Mouse (Mus musculus) cerebellum, postnatal 10 days (tissue): ENCODE data around the gene Ercc1.

Experiments used
- DNase-seq, 2 experiments: peaks; one replicate each; pipeline ENCODE4 v3.0.0; 2021; ENCODE audit warnings: mixed read lengths in 2 of 2

Gene Ercc1

DNA sequence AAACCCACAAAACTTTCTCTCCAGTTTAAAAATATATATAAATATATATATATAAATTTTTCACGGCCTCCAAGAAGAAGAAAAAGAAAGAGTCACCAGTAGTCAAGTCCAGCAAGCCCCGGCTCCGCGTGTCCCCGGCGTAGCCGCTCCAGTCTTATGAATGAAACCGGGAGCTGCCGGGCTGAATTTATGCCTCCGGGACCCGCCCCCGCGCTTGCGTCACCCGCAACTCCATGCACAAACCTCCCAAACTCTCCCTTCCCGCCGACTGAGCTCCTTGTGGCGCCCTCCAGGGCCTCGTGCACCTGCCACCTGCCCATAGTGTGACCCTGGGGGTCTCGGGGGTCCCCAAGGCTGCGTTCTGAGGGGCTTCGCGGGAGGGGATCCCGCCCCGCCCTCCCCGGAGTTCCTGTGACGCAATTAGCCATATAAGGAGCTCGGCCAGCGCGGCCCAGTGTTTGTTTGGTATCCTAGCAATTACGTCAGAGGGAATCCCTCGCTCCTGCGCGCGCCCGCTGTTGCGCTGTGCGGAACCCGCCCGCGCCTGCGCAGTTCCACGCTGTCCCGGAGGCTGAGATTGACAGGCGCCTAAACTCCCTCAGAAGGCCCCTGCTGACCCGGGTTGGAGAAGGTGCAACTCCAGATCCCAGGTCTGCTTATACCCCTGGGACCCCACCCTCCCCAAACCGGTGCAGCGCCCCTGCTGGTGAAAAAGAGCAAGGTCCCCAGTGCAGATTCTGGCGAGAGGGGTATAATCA, 34.5 kb upstream of the Ercc1 start, which contains the start of gene Fosb:
TSS of gene Fosb (minus strand) at position 168 of the 758 bp plus-strand sequence.
- peak; percentile 98 for DNase-seq

DNA sequence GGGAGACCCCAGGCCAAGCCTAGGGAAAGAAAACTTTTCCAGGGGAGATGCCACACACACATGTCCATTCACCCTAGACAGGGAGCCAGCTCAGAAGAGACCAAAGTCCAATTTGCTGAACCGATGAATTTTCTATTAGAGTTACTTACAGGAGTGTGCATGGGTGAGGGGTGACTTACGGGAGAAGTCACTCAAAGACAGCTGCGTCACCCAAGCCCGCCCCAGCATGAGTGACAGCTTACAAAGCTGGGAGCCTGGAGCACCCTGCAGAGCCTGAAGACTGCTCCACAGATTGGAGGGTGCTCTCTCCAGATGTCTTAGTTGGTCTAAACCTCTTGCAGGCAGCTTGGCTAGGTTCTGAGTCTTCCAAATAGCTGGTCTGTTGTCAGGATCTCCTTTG, 32.6 kb upstream of the Ercc1 start:
- DNase-seq: no peak

DNA sequence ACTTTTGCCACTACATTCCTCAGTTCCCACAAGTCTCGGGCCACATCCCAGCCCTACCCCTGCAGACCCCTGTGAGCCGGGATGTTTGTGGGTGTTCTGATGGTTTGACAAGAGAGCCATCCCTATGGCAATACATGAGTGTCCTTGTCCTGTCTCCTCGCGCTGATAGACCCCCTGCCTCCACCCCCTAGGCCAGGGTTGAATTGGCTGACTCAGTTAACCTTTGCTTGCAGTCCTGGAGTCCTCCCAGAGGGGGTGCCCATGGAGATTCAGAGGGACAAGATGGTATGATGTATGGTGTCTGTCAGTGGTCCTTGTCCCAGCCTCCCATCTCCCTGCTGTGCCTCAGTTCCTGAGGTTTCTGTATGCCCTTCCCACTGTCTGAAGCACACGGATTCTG, 30.5 kb upstream of the Ercc1 start:
- DNase-seq: no peak

DNA sequence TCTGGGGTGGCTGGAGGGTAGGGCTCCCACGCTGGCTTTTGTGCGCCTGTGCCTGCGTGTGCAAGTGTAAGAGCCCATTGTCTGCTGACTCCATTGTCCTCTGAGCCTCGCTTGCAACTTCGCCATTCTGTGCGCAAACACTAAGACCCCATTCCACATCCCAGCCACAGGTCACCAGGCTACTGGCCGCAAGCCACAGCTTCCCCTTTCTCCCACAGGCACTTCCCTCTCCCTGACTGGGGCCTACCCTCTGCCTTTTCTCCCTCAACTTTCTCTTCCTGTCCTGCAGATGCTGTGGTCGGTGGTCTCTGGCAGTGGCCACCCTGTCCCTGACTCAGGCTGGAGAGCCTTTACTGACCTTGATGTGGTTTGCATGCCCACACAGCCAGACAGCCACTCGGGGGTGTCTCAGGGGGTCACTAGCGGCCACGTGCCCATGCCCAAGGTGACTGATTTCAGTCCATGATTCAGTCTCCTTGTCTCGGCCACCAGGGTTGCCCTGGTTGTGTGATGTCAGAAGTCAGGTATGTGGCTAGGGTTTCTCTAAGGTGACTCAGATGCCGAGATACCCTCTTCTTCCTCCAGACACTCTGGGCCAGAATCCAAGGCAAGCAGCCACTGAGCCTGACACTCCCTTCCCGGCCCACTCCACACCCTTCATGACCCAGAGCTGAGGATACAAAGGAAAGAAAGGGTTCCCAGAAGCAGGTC, 28.0 kb upstream of the Ercc1 start:
- DNase-seq: no peak

DNA sequence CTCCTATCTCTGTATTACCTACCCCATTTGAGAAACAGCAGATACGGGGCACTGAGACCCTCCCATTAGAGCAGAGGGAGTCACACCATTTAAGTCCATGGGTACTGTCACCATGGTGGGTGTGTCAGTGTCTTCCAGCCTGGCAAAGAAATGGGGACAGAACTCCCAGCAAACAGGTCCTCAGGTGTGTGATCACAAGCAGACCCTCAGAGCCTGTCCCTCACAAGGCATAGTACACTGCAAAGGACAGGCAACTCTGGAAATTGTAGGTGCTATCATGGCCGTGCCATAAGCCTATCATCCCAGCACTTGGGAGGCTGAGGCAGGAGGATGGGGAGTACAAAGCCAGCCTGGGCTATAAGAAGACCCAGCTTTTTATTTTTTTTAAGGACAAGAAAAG, 26.4 kb upstream of the Ercc1 start:
- DNase-seq: no peak

DNA sequence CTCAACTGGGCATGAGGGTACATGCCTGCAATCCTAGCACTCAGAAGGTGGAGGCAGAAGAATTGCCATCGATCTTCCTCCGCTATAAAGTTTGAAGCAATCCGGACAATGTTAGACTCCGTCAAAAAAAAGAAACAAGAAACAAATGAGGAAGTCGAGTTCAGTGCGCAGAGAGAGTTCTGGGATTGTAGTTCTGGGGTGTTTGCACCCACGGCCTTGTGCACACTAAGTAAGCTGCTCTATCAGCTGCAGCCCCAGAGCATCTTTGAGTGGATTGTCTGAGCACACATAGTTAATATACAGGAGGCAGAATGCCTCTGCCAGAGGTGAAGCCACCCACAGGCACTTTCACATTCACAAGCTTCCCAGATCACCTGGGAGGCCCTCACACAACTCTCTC, 25.9 kb upstream of the Ercc1 start:
- no peak for DNase-seq

DNA sequence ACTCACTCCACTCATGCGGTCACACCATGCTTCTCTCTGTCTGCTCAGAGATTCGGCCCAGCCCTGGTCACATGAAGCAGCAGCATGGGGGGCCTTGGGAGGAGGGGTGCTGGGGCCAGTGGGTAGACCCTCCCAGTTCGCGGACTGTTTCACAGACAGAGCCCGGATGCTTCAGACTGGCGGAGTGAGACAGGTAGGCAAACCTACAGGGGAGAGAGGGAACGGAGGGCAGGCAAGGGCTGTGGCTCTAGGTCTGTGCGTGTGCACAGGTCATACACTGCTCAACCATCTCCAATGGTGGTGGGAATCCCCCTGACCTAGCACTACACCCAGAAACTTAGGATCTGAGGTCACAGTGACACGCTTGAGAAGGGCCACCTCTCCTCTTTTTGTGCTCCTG, 25.1 kb upstream of the Ercc1 start:
- peak; percentile 41 to 43 for DNase-seq

DNA sequence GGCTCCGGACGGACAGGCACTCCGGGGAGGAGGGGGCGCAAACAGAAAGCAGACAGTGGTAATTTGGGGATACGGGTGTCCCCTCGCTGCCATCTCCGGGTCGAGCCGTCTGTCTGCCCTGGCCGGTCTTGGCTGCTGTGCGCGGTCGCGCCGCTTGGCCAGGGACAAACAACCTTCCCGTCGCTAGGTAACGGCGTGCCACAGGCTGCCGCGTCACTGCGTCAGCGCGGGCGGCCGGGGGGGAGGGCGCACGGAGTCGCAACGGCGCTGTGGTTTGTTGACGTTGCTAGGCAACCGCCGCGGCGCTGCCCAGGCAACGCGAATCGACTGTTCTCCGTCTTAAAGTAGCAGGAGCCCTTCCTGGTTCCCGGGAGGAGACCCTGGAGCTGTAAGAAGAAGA, 24.7 kb upstream of the Ercc1 start:
- peak; percentile 97 to 98 for DNase-seq

DNA sequence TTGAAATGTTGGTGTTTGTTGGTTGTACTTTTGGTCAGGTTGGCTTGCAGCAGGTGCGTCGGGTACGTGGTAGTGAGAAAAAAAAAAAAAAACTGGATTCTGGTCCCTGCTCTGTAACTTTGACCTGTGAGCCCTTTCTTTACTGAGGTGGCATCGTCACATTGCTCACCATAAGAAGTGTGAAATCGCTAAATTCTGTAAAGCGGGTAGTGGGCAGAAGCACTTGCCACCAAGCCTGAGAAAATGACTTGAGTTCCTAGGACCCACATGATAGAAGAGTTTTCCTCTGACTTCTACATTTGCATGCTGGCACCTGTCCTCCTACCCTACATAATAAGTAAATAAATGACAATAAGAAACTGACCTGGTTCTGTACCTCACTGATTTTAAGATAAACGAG, 23.9 kb upstream of the Ercc1 start:
- DNase-seq: no peak

DNA sequence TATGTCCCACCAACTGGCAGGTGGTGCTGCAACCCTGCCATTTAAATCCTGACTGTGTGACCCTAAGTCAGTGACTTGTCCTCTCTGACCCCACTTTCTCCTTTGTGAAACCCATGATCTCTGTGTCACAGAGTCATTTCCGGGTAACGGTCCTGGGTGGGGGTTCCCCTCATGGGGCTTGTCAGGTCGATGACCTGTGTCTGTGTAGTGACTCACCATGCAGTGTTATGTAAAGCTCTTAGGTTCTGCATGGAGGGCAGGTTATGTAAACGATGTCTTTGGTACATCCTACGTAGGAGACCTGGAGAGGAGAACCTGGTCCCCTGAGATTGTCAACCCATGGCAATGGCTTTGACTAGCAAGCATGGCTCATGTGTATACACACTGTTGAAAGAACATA, 23.1 kb upstream of the Ercc1 start:
- DNase-seq: no peak

DNA sequence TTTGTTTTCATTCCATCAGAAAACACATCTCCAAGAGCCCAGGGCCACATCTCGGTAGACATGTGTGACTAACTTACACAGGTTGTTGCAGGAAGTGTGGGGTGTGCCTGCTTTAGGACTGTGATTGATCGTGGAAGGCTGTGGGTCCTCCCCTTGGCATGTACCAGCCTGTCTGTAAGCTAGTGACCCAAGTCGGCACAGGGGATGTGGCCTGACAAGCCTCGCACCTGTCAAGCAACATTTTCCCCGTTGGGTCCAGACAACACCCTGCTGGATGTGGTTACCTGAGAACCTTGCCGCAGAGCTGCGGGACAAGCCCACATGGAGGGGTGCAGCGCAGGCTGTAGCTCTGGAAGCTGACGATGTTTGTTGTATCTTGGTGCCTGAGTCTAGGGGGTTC, 22.1 kb upstream of the Ercc1 start:
- DNase-seq: no peak

DNA sequence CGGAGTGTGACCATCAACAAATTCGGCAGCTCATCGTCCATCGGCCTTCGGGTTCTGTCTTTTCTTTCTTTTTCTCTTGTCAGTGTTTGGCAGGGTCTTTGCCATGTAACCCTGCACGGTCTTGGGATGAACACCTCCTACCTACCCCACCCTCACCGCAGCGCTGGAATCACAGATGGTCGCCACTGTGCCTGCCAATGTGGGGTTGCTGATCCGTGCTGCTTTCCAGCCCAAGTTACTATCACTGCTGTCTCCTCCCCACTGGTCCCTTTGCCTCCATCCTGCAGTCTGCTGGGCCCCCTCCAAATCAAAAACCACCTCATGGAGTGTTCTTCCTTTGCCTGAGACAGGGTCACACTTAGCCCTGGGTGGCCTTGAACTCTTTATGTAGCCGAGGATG, 20.4 kb upstream of the Ercc1 start:
- DNase-seq: peak in 1 of 2 experiments; percentile 58

DNA sequence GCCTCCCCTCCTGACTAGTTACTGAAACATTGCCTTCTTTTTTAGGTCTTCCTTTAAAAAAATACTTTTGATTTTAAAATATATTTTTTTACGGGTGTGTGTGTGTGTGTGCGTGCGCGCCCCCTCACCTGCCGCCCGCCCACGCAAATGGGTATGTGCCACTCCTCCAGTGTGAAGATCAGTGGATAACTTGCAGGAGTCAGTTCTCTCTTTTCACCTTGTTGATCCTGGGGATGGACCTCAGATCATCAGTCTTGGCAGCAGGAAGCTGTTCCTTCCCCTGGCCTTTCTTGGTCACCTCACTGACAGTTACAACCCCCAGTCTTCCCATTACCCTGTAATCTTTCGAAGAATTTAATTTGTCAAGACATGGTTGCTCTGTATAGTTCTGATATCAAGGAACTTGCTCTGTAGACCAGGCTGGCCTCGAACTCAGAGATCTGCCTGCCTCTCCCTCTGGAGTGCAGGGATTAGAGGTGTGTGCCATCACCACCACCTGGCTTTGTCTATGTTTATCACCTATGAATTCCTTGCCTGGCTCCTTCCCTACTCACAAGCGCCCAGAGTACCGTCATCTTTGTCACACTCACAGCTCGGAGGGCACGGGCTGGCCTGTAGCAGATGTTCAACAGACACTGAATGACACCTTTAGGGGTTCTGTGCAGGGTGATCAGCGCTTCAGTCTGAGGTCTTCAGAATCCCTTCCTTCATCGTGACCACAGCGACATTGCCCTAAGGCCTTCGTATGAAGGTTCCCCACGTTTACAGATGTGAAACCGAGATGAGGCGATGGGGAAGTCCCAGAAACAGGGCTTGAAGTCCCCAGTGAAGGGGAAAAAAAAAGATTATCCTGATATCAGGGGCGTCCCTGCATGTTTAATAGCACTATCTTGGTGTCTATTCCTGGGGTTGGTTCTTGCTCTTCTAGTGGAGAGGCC, 19.0 kb upstream of the Ercc1 start:
- DNase-seq: no peak

DNA sequence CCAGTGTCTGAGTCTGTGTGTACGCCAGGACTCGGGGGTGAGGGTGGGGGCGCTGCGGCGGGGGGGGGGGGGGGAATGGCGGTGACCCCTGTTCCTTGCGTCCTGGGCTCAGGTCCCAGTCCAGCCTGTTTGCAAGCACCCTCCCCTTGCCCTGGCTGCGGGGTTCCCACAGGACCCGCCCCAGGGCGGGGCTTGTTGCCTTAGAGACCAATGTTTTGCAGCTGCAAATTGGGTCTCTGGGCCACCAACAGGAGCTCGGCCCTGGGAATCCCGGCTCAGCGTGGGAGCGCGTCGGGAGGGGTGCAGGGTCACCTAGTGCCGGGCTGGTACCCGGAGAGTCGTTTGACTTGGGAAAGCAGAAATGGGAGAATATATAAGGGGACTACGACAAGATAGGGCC, 18.2 kb upstream of the Ercc1 start:
- peak; percentile 59 to 79 for DNase-seq

DNA sequence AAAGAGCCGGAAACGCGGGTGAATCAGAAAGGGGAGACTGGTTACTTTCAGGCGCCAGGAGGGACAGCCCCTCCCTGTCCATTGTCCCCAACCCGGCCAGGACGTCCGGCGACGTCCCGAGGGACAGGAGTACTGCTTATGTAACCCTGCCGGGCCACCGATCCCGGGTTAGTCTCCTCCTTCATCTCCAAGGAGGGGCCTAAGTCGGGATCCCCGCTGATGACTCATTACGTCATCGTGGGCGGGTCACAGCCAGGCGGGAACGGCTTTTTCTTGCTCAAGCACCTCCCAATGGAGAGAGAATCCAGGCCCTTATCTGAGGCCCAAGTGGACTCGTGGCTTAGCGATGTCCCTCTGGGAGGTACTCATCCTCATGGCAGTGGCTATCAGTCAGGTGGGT, 17.4 kb upstream of the Ercc1 start:
- DNase-seq: peak; percentile 80 to 84

DNA sequence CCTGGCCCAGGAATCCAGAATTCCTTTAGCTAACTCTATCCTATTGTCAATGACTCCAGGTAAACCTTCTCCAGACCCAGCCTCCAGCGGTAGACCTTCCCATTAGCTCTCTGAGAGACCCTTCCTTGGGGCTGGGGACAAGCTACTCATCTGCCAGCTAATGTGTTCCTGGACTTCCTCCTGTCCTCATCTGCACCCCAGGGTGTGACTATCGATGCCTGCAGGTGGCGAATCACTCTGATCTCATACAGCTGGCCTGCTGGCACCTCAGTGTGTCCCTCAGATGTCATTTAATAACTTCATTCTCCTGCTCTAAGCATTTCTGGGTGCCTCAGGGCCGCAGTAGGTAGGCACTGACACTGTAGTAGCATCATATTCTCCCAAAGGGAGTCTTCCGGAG, 16.8 kb upstream of the Ercc1 start:
- no peak for DNase-seq

DNA sequence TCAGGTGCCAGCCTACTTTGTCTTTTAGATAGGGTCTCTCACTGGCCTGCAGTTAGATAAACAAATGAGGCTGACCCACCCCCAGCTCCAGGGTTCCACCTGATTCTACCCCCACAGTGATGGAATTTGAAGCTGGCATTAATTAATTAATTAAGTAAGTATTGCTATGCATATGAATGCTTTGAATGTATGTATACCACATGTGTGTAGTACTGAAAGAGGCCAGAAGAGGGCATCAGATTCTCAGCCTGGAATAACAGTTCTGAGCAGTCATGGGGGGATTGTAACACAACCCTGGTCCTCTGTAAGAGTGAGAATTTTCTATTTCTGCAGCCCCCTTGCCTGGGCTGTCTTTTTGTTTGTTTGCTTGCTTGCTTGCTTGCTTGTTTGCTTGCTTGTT, 16.2 kb upstream of the Ercc1 start:
- peak in 1 of 2 experiments; percentile 49 for DNase-seq

DNA sequence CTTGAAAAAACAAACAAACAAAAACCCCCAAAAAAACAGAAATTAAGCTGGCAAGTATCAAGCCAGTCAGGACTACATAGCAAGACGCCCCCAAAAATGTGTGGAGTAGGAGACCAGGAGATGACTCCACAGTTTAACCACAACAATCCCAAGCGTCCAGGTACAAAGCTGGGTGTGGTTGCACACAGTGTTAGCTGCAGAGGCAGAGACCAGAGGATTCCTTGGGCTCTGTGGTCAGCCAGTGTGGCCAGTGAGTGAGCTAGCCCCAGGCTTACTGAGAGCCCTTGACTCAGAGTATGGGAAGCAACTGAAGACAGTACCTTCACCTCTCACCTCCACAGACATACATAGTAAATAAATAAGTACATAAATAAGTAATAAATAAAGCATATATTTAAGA, 12.7 kb upstream of the Ercc1 start:
- no peak for DNase-seq

DNA sequence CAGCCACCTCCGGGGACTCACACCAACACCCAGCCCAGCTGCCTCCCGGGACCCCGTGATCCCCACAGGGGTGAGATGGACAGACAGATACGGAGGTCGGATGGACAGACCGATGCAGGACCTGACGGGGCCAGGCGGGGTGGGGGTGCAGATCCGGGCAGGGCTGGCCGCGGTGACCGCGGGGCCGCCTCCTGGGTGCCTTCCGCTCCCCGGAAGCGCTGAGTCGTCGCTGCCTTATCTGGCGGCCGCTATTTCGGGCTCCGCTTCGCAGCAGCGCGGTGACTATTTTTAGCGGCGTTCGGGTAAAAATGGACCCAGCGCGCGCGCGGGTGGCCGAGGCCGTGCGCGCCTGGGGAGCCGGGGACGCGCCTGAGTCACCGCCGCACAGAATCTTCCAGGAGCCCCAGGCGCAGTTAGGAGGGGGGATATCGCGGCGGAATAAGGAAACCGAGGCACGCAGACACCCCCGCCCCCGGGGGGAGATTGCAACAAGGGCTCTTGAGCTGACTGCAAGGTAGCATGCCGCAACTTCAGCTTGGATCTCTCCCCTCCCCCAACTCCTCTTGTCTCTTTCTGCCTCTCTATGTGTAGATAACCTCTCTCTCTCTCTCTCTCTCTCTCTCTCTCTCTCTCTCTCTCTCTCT, 11.7 kb upstream of the Ercc1 start:
- peak; percentile 81 for DNase-seq

DNA sequence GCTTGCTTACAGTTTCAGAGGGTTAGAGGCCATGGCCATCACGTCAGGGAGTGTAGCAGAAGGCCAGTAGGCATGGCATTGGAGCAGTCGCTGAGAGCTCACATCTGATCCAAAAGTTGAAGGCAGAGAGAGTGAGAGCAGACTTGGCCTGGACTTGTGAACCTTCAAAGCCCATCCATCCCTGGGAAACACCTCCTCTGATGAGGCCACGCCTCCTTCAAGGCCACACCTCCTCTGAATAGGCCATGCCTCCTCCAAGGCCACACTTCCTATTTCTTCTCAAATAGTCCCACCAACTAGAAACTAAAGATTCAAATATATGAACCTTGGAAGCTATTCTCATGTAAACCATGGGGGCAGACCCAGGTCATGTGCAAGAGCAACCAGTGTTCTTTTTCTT, 9.0 kb upstream of the Ercc1 start:
- no peak for DNase-seq

DNA sequence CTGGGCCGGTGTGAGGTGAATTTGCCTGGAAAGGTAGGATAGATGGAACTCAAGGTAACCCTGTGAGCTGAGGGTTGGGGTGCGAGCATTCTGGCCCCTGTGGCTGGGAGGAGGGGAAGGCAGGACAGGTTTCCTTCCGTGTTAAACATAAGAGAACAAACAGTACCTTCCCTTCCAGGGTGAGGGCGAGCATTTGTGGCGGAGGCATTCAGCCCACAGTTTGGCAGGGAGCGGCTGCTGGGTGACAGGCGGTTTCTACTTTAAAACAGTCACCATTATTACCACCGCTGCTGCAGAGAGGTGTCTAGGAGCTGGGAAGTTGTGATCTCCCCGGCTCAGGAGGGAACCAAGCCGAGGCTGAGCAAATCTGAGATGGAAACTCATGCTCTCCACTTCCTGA, 7.5 kb upstream of the Ercc1 start:
- DNase-seq: no peak

DNA sequence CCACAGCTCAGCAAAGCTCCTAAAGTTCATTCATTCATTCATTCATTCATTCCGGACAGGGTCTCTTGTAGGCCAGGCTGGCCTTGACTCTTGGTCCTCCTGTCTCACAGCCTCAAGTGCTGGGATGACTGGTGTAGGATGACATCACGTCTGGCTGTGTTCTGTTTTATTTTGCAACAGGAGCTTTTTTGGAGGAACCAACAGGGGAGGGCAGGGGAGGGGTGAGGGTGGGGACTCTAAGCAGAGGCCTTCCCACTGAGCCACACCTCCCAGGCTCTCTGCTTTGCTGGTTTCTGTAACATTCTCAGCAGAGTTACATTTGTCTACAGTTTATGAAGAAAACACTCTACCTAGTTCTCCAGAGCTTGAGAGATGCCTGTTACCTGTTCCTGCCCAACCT, 6.5 kb upstream of the Ercc1 start:
- no peak for DNase-seq

DNA sequence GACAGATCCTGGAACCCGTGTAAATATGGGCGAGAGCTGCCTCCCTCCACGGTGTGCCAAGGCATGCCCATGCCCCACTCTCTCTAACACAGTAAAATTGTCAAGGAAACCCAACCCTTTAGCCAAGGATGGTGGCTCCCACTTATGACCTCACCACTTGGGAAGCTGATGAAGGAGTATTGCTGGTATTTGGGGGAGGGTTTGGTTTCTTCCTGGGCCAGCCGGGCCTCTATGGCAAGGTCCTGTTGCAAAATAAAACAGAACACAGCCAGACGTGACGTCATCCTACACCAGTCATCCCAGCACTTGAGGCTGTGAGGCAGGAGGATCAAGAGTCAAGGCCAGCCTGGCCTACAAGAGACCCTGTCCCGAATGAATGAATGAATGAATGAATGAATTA, 6.0 kb upstream of the Ercc1 start:
- DNase-seq: no peak
